Mouse (Mus musculus) lung, postnatal 14 days (tissue): ENCODE data around the gene Prdm16.
A peak's percentile ranks its signal among the peaks of the same experiment; 100 is the strongest.

Source experiments
- DNase-seq: peaks from one replicate; pipeline ENCODE4 v3.0.0; 2021

Gene Prdm16

GRCm38 (mm10) chr4:154639591-154640442, 3.1 kb upstream of the Prdm16 start:
- no peak for DNase-seq

- DNase-seq: peak; percentile 55
These were observed 2.5 kb upstream of the Prdm16 start for GRCm38 (mm10) chr4:154639126-154639525.

- DNase-seq: no peak
These were observed 1.7 kb upstream of the Prdm16 start for GRCm38 (mm10) chr4:154638320-154638886.

GRCm38 (mm10) chr4:154637468-154638319, 1.0 kb upstream of the Prdm16 start:
- DNase-seq: no peak

GRCm38 (mm10) chr4:154636053-154636433, 630 bp downstream of the Prdm16 start:
- DNase-seq: peak; percentile 53

DNA sequence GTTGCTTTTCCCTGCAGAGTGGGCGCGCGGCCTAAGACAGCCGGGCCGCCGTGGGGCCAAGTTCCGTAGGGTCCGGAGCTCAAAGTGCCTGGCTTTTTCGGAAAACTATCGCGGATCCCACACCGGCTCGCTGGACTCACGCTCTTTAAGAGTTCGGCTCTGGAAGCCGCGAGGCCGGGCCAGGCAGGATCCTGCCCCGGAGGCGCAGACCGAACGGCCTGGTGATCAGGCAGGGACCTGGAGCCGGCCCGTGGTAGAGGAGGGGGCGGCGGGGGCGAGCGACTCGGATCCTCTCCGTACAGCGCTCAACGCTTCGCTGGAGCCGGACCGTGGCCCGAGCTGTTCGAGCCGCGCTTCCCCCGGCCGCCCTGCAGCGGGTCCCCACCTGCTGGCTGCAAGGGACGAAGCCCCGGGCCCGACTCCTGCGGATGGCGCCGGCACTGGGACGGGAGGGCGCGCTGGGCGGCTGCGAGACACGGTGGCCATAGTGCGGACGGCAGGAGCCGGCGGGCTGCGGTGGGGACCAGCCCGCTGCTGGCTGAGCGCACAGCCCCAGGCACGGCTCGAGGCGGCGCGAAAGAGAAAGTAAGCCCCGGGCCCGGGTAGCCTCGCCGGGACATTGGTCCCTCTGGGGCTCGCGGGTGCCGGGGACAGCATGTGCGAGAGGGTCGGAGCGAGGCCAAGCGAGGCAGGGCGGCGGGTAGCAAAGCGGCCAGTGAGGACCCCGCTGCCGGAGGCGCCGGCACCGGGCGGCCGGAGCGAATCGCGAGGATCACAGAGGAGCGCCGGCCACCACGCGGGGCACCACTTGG, 1.2 kb downstream of the Prdm16 start:
- peak; percentile 61 for DNase-seq

GRCm38 (mm10) chr4:154634470-154635240, 2.0 kb downstream of the Prdm16 start:
- no peak for DNase-seq

- DNase-seq: no peak
These were observed 2.7 kb downstream of the Prdm16 start for GRCm38 (mm10) chr4:154634001-154634400.

DNA sequence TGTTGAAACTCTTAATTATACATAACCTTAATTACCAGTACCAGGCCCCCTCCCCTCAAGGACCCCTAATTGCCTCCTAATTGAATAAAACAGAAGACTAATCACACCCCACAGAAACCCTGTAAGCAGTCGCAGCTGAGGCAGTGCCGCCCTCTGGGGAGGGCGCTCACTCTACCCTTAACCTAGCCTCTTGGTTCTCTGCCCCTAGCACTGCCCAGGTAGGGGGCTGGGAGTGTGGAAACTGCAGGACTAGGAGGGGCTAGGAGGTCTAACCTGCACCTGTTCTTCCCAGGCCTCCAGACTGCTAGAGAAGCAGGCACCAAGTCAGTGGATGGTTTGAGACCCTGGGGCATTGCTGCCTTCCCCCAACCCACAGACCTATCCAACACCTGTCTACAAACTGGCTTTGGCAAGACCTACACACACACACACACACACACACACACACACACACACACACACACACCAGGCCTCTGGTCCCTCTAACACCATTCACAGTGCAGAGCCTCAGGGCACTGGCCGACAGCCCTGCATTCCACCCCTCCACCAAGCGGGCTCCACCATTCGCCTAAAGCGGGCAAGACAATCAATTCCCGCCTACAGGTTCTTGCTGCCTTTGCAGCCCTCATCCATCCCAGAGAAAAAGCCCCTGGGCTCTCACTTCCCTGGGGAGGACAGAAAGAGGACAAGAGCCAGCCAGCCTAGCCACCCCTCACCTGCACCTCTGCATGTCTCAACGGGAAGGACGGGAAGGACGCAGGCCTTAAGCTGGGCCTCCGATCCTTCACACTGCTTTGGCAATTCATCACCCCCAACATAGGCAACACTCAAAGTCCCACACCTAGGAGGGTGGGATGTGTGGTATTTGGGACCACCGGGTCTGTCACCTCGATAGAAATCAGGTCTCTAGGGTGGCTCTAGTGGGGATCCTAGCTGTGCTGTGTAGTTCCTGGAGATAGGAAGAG, 3.6 kb downstream of the Prdm16 start:
- DNase-seq: no peak

DNA sequence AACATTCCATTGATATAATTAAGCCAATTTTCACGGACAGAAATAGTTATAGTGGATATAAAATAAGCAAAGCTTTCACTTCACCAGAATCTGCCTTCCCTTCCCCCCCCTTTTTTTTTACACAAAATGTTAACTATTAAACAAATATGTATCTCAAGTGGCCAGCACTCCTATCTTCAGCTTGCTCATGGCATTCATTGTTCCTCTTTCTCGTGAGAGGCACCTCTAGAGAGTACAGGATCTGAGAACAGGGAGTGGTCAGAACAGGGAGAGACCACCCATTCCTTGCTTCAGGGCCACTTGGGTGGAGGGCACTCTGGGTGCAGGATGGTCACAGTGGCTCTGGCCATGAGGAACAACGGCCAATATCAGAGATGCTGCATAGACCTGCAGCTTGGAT, 5.9 kb downstream of the Prdm16 start:
- DNase-seq: no peak

DNA sequence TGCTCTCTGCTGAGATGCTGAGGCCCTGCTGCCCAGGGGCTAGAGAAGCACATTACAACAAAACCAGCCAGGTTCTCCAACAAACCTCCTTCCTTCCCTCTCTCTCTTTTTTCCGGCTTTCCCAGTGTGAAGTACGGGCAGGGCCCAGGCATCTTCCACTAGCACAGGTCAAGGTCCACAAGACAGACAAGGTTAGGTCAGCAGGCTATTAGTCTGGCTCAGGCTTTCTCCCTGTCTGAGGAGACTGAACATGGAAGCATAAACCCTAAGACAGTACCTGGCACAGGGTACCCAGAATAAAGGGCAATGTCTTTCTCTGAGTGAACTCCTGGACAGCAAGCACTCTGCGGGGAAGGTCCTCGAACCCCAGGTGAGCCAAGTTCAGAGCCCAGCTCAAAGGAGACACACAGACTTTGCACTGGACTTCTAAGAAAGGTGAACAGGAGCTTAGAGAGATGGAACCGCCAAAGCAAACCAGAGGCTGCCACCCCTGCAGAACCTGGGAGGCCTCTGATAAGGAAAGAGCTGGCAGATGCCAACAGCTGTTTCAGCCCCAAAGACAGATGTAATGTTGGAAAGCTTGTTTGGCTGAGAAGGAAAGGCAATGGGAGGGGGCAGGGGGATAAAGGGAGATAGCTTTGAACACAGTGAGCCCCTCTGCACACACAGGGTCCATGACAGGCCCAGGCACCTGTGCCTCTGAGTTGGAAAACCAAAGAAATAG, 9.1 kb downstream of the Prdm16 start:
- no peak for DNase-seq

GRCm38 (mm10) chr4:154626282-154626681, 10.4 kb downstream of the Prdm16 start:
- no peak for DNase-seq

DNA sequence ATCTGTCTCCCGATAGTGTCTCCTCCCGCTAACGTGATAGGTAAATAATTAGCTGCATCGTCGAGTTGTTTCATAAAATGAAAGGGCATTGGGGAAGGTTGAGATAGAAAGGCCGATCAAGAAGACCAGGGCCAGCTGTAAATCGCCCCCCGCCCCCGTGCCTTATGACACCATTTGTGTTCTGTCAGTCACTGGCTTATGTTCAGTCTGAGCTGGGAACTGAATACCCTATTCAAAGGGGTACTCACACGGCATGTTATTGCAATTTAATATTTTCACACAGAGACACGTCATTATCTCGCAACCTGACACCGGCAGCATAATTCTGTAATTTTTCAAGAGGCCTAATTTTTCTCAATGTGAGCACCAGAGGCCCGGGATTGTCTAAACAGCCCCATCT, 11.0 kb downstream of the Prdm16 start:
- no peak for DNase-seq

DNA sequence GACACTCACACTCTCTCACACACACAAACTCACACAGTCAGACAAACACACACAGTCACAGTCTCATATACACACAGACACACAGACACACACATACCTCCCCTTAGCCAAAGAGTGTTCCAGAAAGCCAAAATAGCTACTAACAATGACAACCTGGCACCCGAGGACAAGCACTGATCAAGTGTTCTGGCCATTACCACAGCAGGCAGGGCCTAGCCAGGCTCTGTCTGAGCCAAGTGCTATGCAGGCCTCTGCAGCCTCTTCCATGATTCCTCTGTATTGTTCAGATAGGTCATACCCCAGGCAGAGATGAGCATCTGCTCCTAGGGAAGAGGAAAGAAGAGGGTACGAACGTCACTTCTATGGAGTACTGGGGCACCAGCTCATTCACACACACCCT, 13.4 kb downstream of the Prdm16 start:
- no peak for DNase-seq

DNA sequence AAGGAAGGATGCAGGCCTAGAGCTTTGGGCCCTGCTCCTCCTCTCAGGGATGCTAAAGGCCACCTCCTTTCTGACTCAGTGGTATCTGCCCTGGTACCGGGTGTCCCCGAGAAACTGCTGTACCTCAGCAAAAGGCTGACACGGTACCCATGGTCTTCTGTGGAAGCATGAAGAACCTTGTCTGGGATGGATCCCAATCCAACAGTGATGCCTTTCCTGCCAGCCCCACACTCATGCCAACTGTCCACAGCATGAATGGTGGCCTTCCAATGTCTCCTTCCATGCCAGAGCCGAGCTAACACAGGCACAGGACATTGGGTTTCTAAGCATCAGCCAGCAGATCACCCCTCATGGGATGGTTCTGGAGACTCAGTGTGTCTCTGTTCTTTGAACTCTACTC, 14.2 kb downstream of the Prdm16 start:
- no peak for DNase-seq

GRCm38 (mm10) chr4:154611167-154611566, 25.5 kb downstream of the Prdm16 start:
- no peak for DNase-seq

- no peak for DNase-seq
These were observed 28.9 kb downstream of the Prdm16 start for GRCm38 (mm10) chr4:154607724-154608123.

DNA sequence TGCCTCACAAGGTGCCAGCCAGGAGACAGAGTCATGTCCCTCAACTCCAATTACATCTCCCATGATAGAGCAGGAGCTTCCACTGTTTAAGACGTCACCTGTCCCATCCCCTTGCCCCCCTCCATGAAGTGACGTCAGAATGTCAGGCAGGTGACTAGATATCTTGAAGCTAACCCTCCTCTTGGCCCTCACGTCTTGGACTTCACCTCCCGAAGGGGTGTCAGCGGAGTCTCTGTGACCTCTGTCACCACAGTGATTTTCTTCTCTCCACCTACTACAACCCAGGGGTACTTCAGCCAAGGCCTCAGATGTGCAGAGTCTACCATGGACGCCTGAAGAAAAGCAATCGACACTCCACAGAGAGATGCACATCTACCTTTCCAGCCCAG, 32.2 kb downstream of the Prdm16 start:
- DNase-seq: no peak

- DNase-seq: no peak
These were observed 32.8 kb downstream of the Prdm16 start for GRCm38 (mm10) chr4:154603663-154604441.
